Mouse (Mus musculus): ENCODE results near the gene Vmn1r66.
"Not testable (repeated sequence)": the region's sequence is repeated elsewhere in the genome, so short reads cannot be mapped to it uniquely, and the experiment has no call there.

Gene Vmn1r66

GRCm38 (mm10) chr7:10277906-10278305 lies at the start of gene Vmn1r66:
Gene Vmn1r66, minus strand, starts transcription at chr7:10278006.
- no peak for DNase-seq (ENCODE audit: low spot score in 2 of 2)

DNA sequence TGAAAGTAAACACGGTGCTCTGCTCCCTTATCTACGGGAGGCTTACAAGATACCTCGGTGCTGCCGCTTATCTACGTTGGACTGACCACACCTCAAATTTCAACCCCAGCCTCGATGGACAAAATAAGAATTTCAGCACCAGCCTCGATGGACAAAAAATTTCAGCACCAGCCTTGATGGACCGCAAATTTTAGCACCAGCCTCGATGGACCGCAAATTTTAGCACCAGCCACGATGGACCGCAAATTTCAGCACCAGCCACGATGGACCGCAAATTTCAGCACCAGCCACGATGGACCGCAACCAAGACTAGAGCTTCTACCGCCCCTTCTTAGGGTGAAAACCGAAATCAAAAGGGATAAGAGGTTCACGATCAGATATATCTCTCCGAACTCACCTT lies 47.7 kb upstream of the Vmn1r66 start:
- not testable (repeated sequence) for DNase-seq (ENCODE audit: low spot score in 2 of 2)

- DNase-seq (ENCODE audit: low spot score in 2 of 2), result no peak
Observed at GRCm38 (mm10) chr7:10252075-10252474, 25.7 kb downstream of the Vmn1r66 start.

- no peak for DNase-seq (ENCODE audit: low spot score in 2 of 2)
Observed at GRCm38 (mm10) chr7:10249146-10249545, 28.7 kb downstream of the Vmn1r66 start.

Measured in urinary bladder, postnatal 4 days (tissue).